Mouse (Mus musculus) thymus, adult 2 months (tissue): Measurements from ENCODE around the gene Rubcn. TPM values are rescaled to one million over a fixed set of nuclear protein-coding genes. Genes with fewer than 3 reads are reported as not detected.
"Not testable (repeated sequence)": the region's sequence is repeated elsewhere in the genome, so short reads cannot be mapped to it uniquely, and the experiment has no call there.

Experiments used
- DNase-seq: peaks from one replicate; pipeline ENCODE4 v3.0.0; 2021
- H3K27ac ChIP-seq: fragments of 200-500 bp; 2 replicates; pipeline ENCODE4 v1.5.1; 2012; ENCODE audit warnings: low read length, control low read depth; ENCODE audit not compliant: control insufficient read depth, insufficient read depth
- H3K27me3 ChIP-seq: fragments of 200-500 bp; 2 replicates; pipeline ENCODE4 v1.6.1; 2012; ENCODE audit warnings: mild to moderate bottlenecking, low read length, moderate library complexity, mixed read lengths; ENCODE audit not compliant: control insufficient read depth, insufficient read depth
- H3K36me3 ChIP-seq: fragments of 200-500 bp; 2 replicates; pipeline ENCODE4 v1.6.1; 2012; ENCODE audit warnings: mild to moderate bottlenecking, low read length, moderate library complexity; ENCODE audit not compliant: control insufficient read depth, insufficient read depth
- H3K4me1 ChIP-seq: fragments of 200-500 bp; replicated peaks from 2 replicates; pipeline ENCODE4 v1.6.1; 2012; ENCODE audit warnings: low read length; ENCODE audit not compliant: control insufficient read depth, insufficient read depth
- H3K4me3 ChIP-seq: fragments of 200-500 bp; 2 replicates; pipeline ENCODE4 v1.5.1; 2012; ENCODE audit warnings: mild to moderate bottlenecking, low read length, control low read depth, moderate library complexity; ENCODE audit not compliant: control insufficient read depth, insufficient read depth
- CTCF ChIP-seq: fragments of 200-500 bp; IDR thresholded peaks from 2 replicates; pipeline ENCODE4 v1.5.1; 2012; ENCODE audit warnings: mild to moderate bottlenecking, control low read depth, low read length, moderate library complexity, borderline replicate concordance; ENCODE audit not compliant: control insufficient read depth, poor library complexity, insufficient read depth; ENCODE audit errors: extremely low read depth
- POLR2A ChIP-seq: fragments of 200-500 bp; IDR thresholded peaks from 2 replicates; pipeline ENCODE4 v1.6.1; 2012; ENCODE audit warnings: mild to moderate bottlenecking, low read length, control low read depth, moderate library complexity; ENCODE audit not compliant: control insufficient read depth, poor library complexity, insufficient read depth; ENCODE audit errors: extremely low read depth
- WGBS: fragments of 180-500 bp; shearing (Covaris S2); methylation state at CpG from one replicate; pipeline ENCODE4 v1.1.7; 2018; 5-methylcytosine and 5-hydroxymethylcytosine counted together
- polyA plus RNA-seq: library from polyadenylated mRNA; depleted of rRNA; stranded (reverse); fragments of >200 nt; gene quantifications from 2 replicates; pipeline ENCODE4 v1.2.3, GENCODE M21; 2012; rRNA removed

The Rubcn gene
- polyA plus RNA-seq: 33.9 and 36.4 TPM in 2 replicates

DNA sequence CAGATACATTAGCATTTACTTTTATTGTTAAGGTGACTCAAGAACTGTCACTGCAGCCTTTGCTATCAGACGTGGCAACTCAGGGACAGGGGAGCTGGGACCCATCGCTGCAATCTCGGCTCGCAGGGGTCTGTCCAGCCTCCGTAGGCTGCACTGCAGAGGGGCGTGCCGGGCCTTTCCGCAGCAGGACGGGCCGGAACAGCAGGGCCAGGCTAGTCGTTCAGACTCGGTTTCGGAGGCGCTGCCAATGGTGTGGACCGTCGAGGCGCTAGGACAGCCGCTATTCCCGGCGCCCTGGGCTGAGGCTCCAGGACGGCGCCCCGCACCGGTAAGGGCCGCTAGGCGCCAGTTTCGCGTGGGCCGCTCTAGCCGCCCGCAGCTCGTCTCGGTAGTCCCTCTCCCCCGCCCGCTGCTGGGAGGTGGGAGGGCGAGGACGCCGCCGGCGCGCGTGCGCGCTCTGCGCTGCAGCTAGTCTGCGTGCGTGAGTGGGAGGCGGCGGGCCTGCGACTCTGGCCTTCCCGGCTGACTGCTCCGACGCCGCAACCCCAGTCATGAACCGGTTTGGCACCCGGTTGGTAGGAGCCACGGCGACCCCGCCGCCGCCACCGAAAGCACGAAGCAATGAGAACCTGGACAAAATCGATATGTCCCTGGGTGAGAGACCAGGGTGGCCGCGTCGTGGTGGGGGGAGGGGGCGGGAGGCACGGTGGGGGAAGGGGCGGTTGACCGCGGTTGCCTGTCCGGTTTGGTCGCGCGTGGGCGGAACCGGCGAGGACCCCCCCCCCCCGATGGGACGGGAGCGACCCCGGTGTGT is at the start of gene Rubcn, which contains the start of gene Fyttd1:
Gene Rubcn, minus strand, starts transcription at position 424 of the 814 bp plus-strand sequence.
Gene Fyttd1, plus strand, starts transcription at position 158 of the 814 bp plus-strand sequence.
- peaks cover 6% of the 10 kb centered on the region for H3K4me1 ChIP-seq
- H3K4me3 ChIP-seq: peak within 1 kb of the TSS; percentile 70
- peak; percentile 57; the same call in 1 of the 2 replicates for TF ChIP-seq POLR2A
- TF ChIP-seq CTCF: peak; percentile 75
- H3K27me3 ChIP-seq: no peaks in the 10 kb centered on the region
- H3K36me3 ChIP-seq: no peaks in the 10 kb centered on the region
- DNase-seq: peak; percentile 96
- WGBS: under 1% methylated on average over 80 of the region's 83 CpGs
- no peak within 1 kb of the TSS for H3K27ac ChIP-seq

DNA sequence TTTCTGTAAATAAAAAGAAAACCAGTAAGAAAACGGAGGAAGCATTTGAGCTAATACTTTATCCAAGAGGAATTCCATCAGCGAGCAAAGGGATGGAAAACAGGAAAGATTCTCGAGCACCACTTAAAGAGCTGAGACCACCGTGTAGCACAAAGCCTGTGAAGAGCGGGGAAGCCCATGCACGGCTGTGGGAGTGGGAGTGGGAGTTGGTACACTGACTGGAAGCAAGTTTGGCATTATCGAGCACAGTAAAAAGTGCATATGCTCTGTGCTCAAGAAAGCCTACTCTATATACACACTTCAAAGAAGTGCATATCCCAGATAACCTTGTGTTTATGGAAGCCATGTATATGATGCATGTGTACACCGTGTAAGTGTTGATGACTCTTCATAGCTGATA is 49.5 kb upstream of the Rubcn start:
- no peak overlapping the region for H3K4me3 ChIP-seq
- no peak for DNase-seq
- 96% methylated on average over 8 of the region's 8 CpGs for WGBS
- no peaks in the 10 kb centered on the region for H3K4me1 ChIP-seq
- no peaks in the 10 kb centered on the region for H3K36me3 ChIP-seq
- no peak overlapping the region for H3K27ac ChIP-seq
- H3K27me3 ChIP-seq: no peaks in the 10 kb centered on the region
- TF ChIP-seq POLR2A (no peak), CTCF (no peak)

DNA sequence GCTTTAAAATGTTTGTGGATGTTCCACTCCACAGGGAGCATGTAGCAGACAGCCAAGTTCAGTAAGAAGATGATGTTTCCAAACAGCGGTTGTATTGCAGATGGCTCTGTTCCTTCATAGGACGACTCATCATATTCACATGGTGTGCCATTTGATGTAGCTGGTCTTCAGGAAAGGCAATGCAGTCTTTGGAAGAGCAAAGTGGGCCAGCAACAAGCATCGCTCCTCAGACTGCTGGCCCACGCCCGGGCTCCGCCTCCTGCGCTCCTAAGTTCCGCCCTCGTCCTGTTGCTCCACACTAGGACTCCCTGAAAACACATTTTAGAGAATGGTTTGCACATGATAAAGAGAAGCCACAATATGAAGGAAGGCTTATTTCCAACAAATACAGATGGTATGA is 49.1 kb upstream of the Rubcn start:
- 95% methylated on average over 9 of the region's 9 CpGs for WGBS
- not testable (repeated sequence) for H3K4me1 ChIP-seq, H3K27me3 ChIP-seq, H3K4me3 ChIP-seq, DNase-seq, H3K36me3 ChIP-seq, H3K27ac ChIP-seq

DNA sequence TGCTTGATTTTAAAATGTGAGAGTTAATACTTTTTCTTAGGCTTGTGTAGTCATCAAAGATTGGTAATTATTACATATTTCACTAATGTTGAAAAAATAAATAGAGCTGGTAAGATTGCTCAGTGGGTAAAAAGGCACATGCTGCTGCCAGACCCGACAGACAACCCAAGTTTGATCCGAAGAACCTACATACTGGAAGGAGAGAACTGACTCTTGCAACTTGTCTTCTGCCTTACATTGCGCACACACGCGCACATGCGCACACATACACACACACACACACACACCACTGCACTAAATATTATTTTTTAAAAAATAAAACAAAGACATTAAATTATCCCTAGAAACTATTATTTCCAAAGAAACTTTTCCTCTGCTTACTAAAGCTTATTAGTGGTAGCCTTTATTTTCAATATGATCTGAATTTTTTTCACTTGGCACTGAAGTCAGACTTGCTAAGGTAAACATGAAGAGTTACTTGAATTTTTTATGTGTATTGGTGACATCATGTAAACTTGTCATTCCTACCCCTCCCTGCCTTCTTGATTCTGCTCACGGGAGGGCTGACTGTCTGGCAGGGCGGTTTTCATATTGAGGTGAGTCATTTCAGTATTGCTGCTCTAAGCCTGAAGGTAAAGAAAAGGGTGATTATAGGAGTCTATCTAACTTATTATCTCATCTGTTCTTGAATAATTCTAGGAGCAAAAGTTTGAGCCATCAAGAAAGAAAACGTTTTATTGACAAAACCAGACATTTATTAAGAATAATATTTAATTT is 37.9 kb upstream of the Rubcn start:
- H3K4me1 ChIP-seq: peaks cover 4% of the 10 kb centered on the region
- WGBS: 88% methylated on average over 9 of the region's 9 CpGs
- TF ChIP-seq CTCF (no peak), POLR2A (no peak)
- no peak overlapping the region for H3K4me3 ChIP-seq
- no peaks in the 10 kb centered on the region for H3K27me3 ChIP-seq
- H3K36me3 ChIP-seq: no peaks in the 10 kb centered on the region
- DNase-seq: no peak
- H3K27ac ChIP-seq: no peak overlapping the region

DNA sequence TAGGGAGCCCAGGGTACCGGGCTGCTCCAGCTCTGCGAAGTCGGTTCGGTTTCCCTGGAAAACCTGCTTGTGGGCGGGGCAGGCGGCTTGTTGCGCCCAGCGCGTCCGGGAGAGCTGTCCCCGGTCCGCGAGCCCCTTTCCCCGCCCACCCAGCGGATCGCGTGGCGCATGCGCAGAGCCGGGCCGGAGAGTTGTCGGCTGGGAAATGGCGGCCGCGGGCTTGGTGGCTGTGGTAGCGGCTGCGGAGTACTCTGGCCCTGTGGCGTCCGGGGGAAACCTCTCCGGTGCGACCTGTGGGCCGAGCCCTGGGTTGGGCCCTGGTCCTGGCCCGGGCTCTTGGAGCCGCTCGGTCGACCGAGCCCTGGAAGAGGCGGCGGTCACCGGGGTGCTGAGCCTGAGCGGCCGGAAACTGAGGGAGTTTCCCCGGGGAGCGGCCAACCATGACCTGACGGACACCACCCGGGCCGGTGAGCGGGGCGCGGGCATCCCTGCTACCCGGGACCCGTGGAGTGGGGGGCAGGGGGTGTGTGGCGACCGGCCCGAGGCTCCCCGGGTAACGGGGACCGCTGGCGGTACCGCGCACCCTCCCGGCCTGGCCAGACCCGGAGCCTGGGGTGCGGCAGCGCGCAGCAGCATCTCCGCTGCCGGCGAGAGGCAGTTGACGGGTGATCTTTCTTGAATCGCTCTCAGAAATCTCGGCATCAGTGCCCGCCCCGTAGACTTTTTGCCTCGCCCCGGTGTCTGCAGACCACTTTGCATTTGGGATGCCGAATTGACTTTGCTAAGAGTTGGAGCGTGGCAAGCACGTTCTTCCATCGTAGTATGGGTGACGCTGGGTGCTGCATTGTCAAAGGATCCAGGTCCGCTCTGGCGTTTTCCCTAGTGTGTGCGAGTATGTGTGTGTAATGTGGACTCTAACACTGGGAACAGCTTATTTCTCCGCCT is 36.6 kb upstream of the Rubcn start, which contains the start of gene Lrch3:
Gene Lrch3, plus strand, starts transcription at position 164 of the 945 bp plus-strand sequence.
- under 1% methylated on average over 85 of the region's 85 CpGs for WGBS
- TF ChIP-seq CTCF: no peak
- TF ChIP-seq POLR2A: peak; percentile 93
- no peaks in the 10 kb centered on the region for H3K36me3 ChIP-seq
- no peak within 1 kb of the TSS for H3K27ac ChIP-seq
- peak within 1 kb of the TSS; percentile 84 for H3K4me3 ChIP-seq
- H3K27me3 ChIP-seq: no peaks in the 10 kb centered on the region
- peak; percentile 93 for DNase-seq
- peaks cover 4% of the 10 kb centered on the region for H3K4me1 ChIP-seq

DNA sequence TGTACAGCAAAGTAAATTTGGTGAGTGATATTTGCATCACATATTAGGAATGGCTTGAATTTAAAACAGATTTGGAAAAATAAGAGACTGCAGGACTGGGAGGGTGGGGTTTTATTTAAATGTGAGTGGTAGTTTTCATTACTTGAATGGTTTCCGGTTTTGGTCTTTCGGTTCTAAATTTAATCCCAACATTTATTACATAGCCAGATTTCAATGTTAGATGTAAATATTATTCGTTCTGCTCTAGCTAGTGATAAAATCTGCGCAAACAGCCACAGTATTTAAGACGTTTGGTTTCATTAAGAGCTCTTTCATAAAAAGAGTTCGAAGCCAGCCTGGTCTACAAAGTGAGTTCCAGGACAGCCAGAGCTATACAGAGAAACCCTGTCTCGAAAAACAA is 35.6 kb upstream of the Rubcn start:
- WGBS: 54% methylated on average over 7 of the region's 7 CpGs
- no peak for DNase-seq
- Histone ChIP-seq H3K27me3 (no peaks in the 10 kb centered on the region), H3K27ac (no peak overlapping the region), H3K4me1 (peaks cover 4% of the 10 kb centered on the region), H3K36me3 (no peaks in the 10 kb centered on the region), H3K4me3 (no peak overlapping the region)
- TF ChIP-seq POLR2A: no peak
- TF ChIP-seq CTCF: no peak
